Mouse (Mus musculus): ENCODE measurements around the gene Atpaf2.

DNA sequence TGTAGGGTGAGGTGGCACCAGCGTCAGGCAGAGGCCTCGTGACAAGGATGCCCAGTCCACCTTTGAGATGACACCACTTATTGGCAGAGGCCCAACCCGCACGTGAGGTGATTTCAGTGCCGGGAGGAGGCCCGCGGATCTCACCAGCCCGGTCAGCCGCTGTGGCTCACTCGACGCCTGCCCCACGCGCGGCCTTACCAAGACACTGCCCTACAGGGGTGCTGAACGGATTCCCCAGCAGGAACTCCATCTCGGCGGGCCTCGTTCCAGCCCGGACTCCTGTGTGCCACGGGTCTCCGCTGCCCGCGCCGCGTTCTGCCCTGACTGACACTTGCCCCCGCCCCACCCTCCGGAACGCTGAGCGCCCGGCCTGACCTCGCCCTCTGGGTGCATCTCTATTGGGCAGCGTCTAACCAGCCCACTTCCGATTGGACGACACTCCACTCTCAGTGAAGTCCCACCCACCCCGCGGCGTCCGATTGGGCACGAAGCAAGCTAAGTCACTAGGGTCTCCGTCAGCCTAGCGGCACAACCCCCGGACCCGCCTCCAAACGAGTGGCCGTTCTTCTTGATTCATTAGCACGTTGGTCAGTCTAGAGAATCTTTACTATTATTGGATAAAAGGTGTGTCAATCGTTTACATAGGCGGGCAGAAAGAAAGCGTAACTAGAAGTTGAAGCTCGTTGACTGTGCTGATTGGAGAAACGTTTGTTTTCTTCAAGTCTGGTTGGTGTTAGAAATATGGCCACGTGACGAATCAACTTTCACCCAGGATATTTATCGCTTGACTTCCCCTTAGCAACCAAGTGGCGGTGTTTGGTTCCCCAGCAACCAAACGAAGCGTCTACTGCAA, 65.5 kb downstream of the Atpaf2 start, which contains the start of the genes Tom1l2 and Drc3:
- TF ChIP-seq CTCF (IDR thresholded peaks at IDR 0.05; ENCODE audit: low read depth) = no peak
- no peak for TF ChIP-seq EP300 (optimal IDR thresholded peaks at IDR 0.05)
